Mouse (Mus musculus) heart, embryonic 14.5 days (tissue): Measurements from ENCODE around the gene Olfml2b. TPM values are rescaled to one million over a fixed set of nuclear protein-coding genes. Genes with fewer than 3 reads are reported as not detected.

ENCODE experiments used
- ATAC-seq: fragments of 200-750 bp; cut with Nextera tagmentation; 2 replicates; pipeline ENCODE4 v1.8.0; 2017; ENCODE audit warnings: low read depth, moderate TSS enrichment; ENCODE audit not compliant: insufficient number of reproducible peaks, insufficient read depth, low FRiP score
- H3K27ac ChIP-seq, 2 experiments: fragments of 200-500 bp in 1 of 2; fragments of 300-500 bp in 1 of 2; sonication (generic) in 1 of 2; replicated peaks in 1 of 2; 2 replicates each; pipeline ENCODE4 v1.5.1; 2012 to 2014; ENCODE audit warnings: low read depth in 2 of 2, low read length in 2 of 2, control low read depth in 1 of 2, mild to moderate bottlenecking in 1 of 2, mixed read lengths in 1 of 2; ENCODE audit not compliant: control insufficient read depth in 1 of 2, insufficient read depth in 1 of 2
- H3K27me3 ChIP-seq: fragments of 300-500 bp; sonication (generic); 2 replicates; pipeline ENCODE4 v1.6.1; 2014; ENCODE audit warnings: mild to moderate bottlenecking, low read length, control low read depth; ENCODE audit not compliant: control insufficient read depth, insufficient read depth
- H3K36me3 ChIP-seq: fragments of 300-500 bp; sonication (generic); 2 replicates; pipeline ENCODE4 v1.6.1; 2014; ENCODE audit warnings: mild to moderate bottlenecking, control low read depth, low read length, mixed read lengths; ENCODE audit not compliant: control insufficient read depth, insufficient read depth
- H3K4me1 ChIP-seq, 2 experiments: fragments of 200-500 bp in 1 of 2; fragments of 300-500 bp in 1 of 2; sonication (generic) in 1 of 2; 2 replicates each; pipeline ENCODE4 v1.6.1; 2012 to 2014; ENCODE audit warnings: low read length in 2 of 2, control low read depth in 1 of 2, mixed read lengths in 1 of 2; ENCODE audit not compliant: control insufficient read depth in 2 of 2, insufficient read depth in 2 of 2
- H3K4me2 ChIP-seq: fragments of 300-500 bp; sonication (generic); 2 replicates; pipeline ENCODE4 v1.6.1; 2014; ENCODE audit warnings: mild to moderate bottlenecking, low read length
- H3K4me3 ChIP-seq, 2 experiments: fragments of 200-500 bp in 1 of 2; fragments of 300-500 bp in 1 of 2; sonication (generic) in 1 of 2; 2 replicates each; pipeline ENCODE4 v1.5.1; 2012 to 2014; ENCODE audit warnings: low read length in 2 of 2, mild to moderate bottlenecking in 2 of 2, control low read depth in 1 of 2, low read depth in 1 of 2, moderate library complexity in 1 of 2; ENCODE audit not compliant: control insufficient read depth in 1 of 2, insufficient read depth in 1 of 2
- H3K9ac ChIP-seq: fragments of 300-500 bp; sonication (generic); 2 replicates; pipeline ENCODE4 v1.6.1; 2014; ENCODE audit warnings: mild to moderate bottlenecking, low read length
- H3K9me3 ChIP-seq: fragments of 300-500 bp; sonication (generic); 2 replicates; pipeline ENCODE4 v1.6.1; 2016; ENCODE audit warnings: low read length, control low read depth; ENCODE audit not compliant: control insufficient read depth
- WGBS: fragments of 180-500 bp; shearing (Covaris S2); extraction: QIAGEN DNeasy Blood & Tissue Kit; methylation state at CpG from one replicate; pipeline ENCODE4 v1.1.7; 2014; 5-methylcytosine and 5-hydroxymethylcytosine counted together
- polyA plus RNA-seq: library from polyadenylated mRNA; unstranded; fragments of >200 nt; fragmentation: Nextera tagmentation; extraction: Ambion mirVana; gene quantifications from 2 replicates; pipeline ENCODE4 v1.2.1, GENCODE M21; 2014

Gene Olfml2b
- polyA plus RNA-seq, 1 experiment from 2014 or later = 33.1 TPM

DNA sequence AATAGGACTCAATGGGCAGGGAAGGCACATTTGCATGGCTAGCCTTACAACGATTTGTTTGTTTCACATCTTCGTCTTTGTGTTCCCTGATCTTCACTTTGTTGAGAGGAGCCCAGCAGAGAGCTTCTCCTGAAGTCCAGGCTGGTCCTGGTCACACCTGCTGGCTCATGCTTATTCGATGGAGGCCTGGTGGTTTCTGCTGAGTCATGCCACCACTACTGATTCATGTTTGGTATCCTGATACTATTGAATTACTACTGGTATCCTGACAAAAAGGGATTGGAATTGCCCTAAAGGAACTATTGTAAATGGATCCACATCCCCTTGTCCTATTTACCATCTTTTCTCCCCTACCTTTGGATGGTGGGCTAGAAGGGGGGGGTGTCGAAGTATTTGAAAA, 13.8 kb upstream of the Olfml2b start:
- H3K27ac ChIP-seq = no peak overlapping the region
- no peaks in the 10 kb centered on the region for H3K27me3 ChIP-seq
- H3K4me1 ChIP-seq = no peaks in the 10 kb centered on the region
- peaks cover 4% of the 10 kb centered on the region; the same call in 1 of the 2 replicates for H3K9me3 ChIP-seq
- ATAC-seq = no peak
- no peak overlapping the region for H3K4me3 ChIP-seq
- no peak overlapping the region for H3K9ac ChIP-seq
- WGBS = 87% methylated on average over 4 of the region's 4 CpGs
- H3K36me3 ChIP-seq = no peaks in the 10 kb centered on the region
- no peak overlapping the region for H3K4me2 ChIP-seq

GRCm38 (mm10) chr1:170631571-170631970, 12.8 kb upstream of the Olfml2b start:
- Histone ChIP-seq H3K27me3 (no peaks in the 10 kb centered on the region), H3K9me3 (peaks cover 4% of the 10 kb centered on the region; the same call in 1 of the 2 replicates), H3K4me2 (no peak overlapping the region), H3K4me3 (no peak overlapping the region), H3K9ac (no peak overlapping the region), H3K36me3 (no peaks in the 10 kb centered on the region), H3K27ac (no peak overlapping the region), H3K4me1 (no peaks in the 10 kb centered on the region)
- no peak for ATAC-seq
- 91% methylated on average over 5 of the region's 5 CpGs for WGBS

- H3K4me3 ChIP-seq = no peak overlapping the region
- H3K36me3 ChIP-seq = no peaks in the 10 kb centered on the region
- H3K4me1 ChIP-seq = no peaks in the 10 kb centered on the region
- no peak for ATAC-seq
- H3K9ac ChIP-seq = no peak overlapping the region
- H3K9me3 ChIP-seq = peaks cover 4% of the 10 kb centered on the region; the same call in 1 of the 2 replicates
- H3K27me3 ChIP-seq = no peaks in the 10 kb centered on the region
- 18% methylated on average over 3 of the region's 3 CpGs for WGBS
- no peak overlapping the region for H3K27ac ChIP-seq
- no peak overlapping the region for H3K4me2 ChIP-seq
Observed at GRCm38 (mm10) chr1:170632385-170632784, 11.9 kb upstream of the Olfml2b start.

GRCm38 (mm10) chr1:170632856-170633255, 11.5 kb upstream of the Olfml2b start:
- Histone ChIP-seq H3K4me2 (no peak overlapping the region), H3K36me3 (no peaks in the 10 kb centered on the region), H3K4me1 (no peaks in the 10 kb centered on the region), H3K27me3 (no peaks in the 10 kb centered on the region), H3K9ac (no peak overlapping the region), H3K4me3 (no peak overlapping the region), H3K27ac (no peak overlapping the region), H3K9me3 (peaks cover 4% of the 10 kb centered on the region; the same call in 1 of the 2 replicates)
- no peak for ATAC-seq
- WGBS = 64% methylated on average over 4 of the region's 4 CpGs

GRCm38 (mm10) chr1:170638941-170639340, 5.4 kb upstream of the Olfml2b start:
- H3K4me3 ChIP-seq = no peak overlapping the region
- H3K4me1 ChIP-seq = peaks cover 0 to 8% of the 10 kb centered on the region in 2 experiments; a peak in 2 of 4 replicates
- ATAC-seq = no peak
- H3K27me3 ChIP-seq = no peaks in the 10 kb centered on the region
- 84% methylated on average over 7 of the region's 7 CpGs for WGBS
- H3K27ac ChIP-seq = no peak overlapping the region
- no peak overlapping the region for H3K4me2 ChIP-seq
- no peaks in the 10 kb centered on the region for H3K9me3 ChIP-seq
- H3K36me3 ChIP-seq = no peaks in the 10 kb centered on the region
- H3K9ac ChIP-seq = no peak overlapping the region

GRCm38 (mm10) chr1:170645896-170646605, 1.7 kb downstream of the Olfml2b start:
- peak overlapping the region; percentile 51 to 83 for H3K27ac ChIP-seq
- peaks cover 22 to 37% of the 10 kb centered on the region in 2 experiments for H3K4me1 ChIP-seq
- peak overlapping the region; percentile 86 for H3K9ac ChIP-seq
- no peaks in the 10 kb centered on the region for H3K9me3 ChIP-seq
- peak overlapping the region; percentile 79 for H3K4me2 ChIP-seq
- H3K4me3 ChIP-seq = peak overlapping the region; percentile 58 to 68
- H3K27me3 ChIP-seq = no peaks in the 10 kb centered on the region
- ATAC-seq = no peak
- 47% methylated on average over 15 of the region's 15 CpGs for WGBS
- peaks cover 29% of the 10 kb centered on the region for H3K36me3 ChIP-seq

DNA sequence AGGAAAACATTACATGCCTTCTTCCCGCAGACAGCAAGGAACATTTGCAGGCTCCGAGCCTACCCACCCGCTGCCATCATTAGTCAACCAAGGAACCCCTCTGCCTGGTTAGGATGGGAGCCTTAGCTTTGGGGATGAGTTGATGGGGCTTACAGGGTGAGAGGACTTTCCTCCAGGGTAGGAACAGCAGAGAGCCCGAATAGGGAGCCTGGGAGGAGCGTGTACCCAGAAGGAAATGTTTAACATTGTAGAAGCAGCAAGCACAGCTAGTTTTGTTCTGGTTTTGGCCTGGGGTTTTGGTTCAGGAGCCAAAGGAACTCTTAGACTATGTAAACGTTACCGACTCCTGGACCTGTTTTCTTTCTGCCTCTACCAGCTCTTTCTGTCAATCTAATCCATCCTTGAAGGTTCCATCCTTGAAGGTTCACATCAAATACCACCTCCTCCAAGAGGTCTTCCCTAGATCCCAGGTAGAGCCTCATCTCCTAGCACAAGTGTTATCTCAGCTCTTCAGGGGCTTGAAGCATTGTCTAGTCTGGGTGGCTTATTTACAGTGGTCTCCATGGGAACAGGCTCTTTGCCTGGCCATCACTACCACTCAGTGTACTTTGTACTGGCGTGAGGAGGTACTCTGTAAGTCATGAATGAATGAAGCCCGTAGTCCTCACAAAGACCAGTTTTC, 2.4 kb downstream of the Olfml2b start:
- H3K9ac ChIP-seq = peak overlapping the region; percentile 86; the same call in 1 of the 2 replicates
- H3K27ac ChIP-seq = peak overlapping the region; percentile 31 to 83; a peak in 1 of 4 replicates
- peaks cover 29 to 44% of the 10 kb centered on the region in 2 experiments for H3K4me1 ChIP-seq
- no peaks in the 10 kb centered on the region for H3K27me3 ChIP-seq
- H3K4me3 ChIP-seq = peak overlapping the region; percentile 58 to 68; a peak in 3 of 4 replicates
- WGBS = 61% methylated on average over 9 of the region's 9 CpGs
- H3K36me3 ChIP-seq = peaks cover 29% of the 10 kb centered on the region
- no peak for ATAC-seq
- H3K4me2 ChIP-seq = peak overlapping the region; percentile 79
- H3K9me3 ChIP-seq = no peaks in the 10 kb centered on the region
